Mouse (Mus musculus) lung, embryonic 16.5 days (tissue): ENCODE results near the gene Adcy6. TPM values are rescaled to one million over a fixed set of nuclear protein-coding genes. Genes with fewer than 3 reads are reported as not detected.
A peak's percentile ranks its signal among the peaks of the same experiment; 100 is the strongest.

Experiments used
- ATAC-seq: fragments of 200-750 bp; cut with Nextera tagmentation; 2 replicates; pipeline ENCODE4 v1.8.0; 2017; ENCODE audit warnings: low read depth, mild to moderate bottlenecking, moderate library complexity
- H3K27ac ChIP-seq: fragments of 300-500 bp; sonication (generic); 2 replicates; pipeline ENCODE4 v1.5.1; 2014; ENCODE audit warnings: mild to moderate bottlenecking, control low read depth, low read length
- H3K27me3 ChIP-seq: fragments of 300-500 bp; sonication (generic); 2 replicates; pipeline ENCODE4 v1.6.1; 2014; ENCODE audit warnings: low read depth, low read length, mixed read lengths; ENCODE audit not compliant: control insufficient read depth, insufficient read depth
- H3K36me3 ChIP-seq: fragments of 300-500 bp; sonication (generic); 2 replicates; pipeline ENCODE4 v1.6.1; 2014; ENCODE audit warnings: low read length; ENCODE audit not compliant: control insufficient read depth, insufficient read depth
- H3K4me1 ChIP-seq: fragments of 300-500 bp; sonication (generic); replicated peaks from 2 replicates; pipeline ENCODE4 v1.6.1; 2014; ENCODE audit warnings: low read length, mixed read lengths; ENCODE audit not compliant: control insufficient read depth, insufficient read depth
- H3K4me2 ChIP-seq: fragments of 300-500 bp; sonication (generic); 2 replicates; pipeline ENCODE4 v1.6.1; 2014; ENCODE audit warnings: low read depth, low read length, control low read depth
- H3K4me3 ChIP-seq: fragments of 300-500 bp; sonication (generic); 2 replicates; pipeline ENCODE4 v1.5.1; 2014; ENCODE audit warnings: mild to moderate bottlenecking, low read length, control low read depth
- H3K9ac ChIP-seq: fragments of 300-500 bp; sonication (generic); 2 replicates; pipeline ENCODE4 v1.6.1; 2014; ENCODE audit warnings: low read length, control low read depth
- H3K9me3 ChIP-seq: fragments of 300-500 bp; sonication (generic); 2 replicates; pipeline ENCODE4 v1.6.1; 2016; ENCODE audit warnings: low read length; ENCODE audit not compliant: control insufficient read depth
- WGBS: fragments of 180-500 bp; shearing (Covaris S2); extraction: QIAGEN DNeasy Blood & Tissue Kit; methylation state at CpG from one replicate; pipeline ENCODE4 v1.1.7; 2014; 5-methylcytosine and 5-hydroxymethylcytosine counted together
- polyA plus RNA-seq: library from polyadenylated mRNA; unstranded; fragments of >200 nt; fragmentation: Nextera tagmentation; extraction: Ambion mirVana; gene quantifications from 2 replicates; pipeline ENCODE4 v1.2.1, GENCODE M21; 2015

The Adcy6 gene
- polyA plus RNA-seq, 1 experiment from 2014 or later = 21.7 TPM

DNA sequence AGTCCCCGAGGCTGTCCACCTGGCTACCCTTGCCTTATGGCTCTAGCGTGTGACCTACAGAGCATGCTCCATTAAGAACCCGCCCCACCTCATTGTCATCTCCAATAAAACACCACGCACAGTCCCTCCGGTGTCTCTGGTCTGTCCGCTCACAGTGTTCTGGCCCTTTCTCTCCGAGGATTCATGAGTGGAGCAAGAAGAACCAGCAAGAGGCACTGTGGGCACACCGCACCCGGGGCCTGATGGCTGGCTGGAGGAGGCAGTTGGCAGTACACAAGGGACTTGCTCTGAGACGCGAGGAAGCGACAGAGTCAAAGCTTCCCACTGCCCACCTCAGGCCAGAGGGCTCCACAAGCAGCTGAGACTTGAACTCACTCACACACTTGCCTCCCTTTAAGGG lies 34.5 kb upstream of the Adcy6 start:
- Histone ChIP-seq H3K9me3 (no peaks in the 10 kb centered on the region), H3K4me1 (no peaks in the 10 kb centered on the region), H3K27ac (no peak overlapping the region), H3K4me2 (no peak overlapping the region), H3K4me3 (no peak overlapping the region), H3K27me3 (no peaks in the 10 kb centered on the region), H3K36me3 (peaks cover 55% of the 10 kb centered on the region), H3K9ac (no peak overlapping the region)
- 80% methylated on average over 12 of the region's 12 CpGs for WGBS
- no peak for ATAC-seq

DNA sequence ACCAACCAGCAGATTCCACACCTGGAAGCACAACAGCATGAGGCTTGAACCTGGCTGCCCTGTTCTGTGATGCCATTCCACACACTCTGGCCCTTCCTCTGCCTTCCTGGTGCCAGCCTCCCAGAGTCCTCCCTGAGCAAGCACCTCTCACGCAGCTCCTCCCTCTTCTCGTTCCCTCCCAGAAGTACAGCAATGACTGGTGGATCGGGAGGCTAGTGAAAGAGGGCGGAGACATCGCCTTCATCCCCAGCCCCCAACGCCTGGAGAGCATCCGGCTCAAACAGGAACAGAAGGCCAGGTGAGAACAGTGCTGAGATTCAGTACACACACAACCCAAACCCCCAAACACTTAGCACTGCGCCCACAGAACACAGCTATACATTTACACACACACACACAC lies 30.3 kb upstream of the Adcy6 start:
- Histone ChIP-seq H3K27me3 (peaks cover 4% of the 10 kb centered on the region; the same call in 1 of the 2 replicates), H3K4me1 (peaks cover 8% of the 10 kb centered on the region), H3K27ac (0 out of 2 replicates have a peak overlapping the region, but pooled peaks have one; percentile 22), H3K9ac (no peak overlapping the region), H3K9me3 (no peaks in the 10 kb centered on the region), H3K36me3 (peaks cover 18% of the 10 kb centered on the region; the same call in 1 of the 2 replicates), H3K4me3 (no peak overlapping the region), H3K4me2 (no peak overlapping the region)
- ATAC-seq = peak; percentile 78
- 27% methylated on average over 8 of the region's 8 CpGs for WGBS

DNA sequence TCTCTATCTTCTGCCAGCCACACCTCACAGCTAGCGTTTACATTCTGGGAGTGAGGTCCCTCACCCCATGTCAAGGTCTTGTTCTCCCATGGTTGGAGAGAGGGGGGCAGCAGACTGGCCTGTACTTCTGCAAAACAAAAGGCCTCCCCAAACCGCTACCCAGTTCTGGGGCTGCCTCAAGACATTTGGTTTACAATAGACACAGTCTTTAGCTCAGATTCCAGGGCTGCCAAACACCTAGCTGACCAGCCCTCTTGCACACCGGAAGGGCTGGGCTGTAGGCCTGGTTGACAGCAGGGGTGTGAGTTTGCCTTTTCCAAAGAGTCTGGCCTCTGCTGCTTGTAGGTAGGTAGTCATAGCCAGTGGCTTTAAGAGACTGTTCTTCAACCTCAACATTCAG lies 27.3 kb upstream of the Adcy6 start:
- peaks cover 19% of the 10 kb centered on the region for H3K27me3 ChIP-seq
- WGBS = 54% methylated on average over 3 of the region's 3 CpGs
- H3K27ac ChIP-seq = no peak overlapping the region
- H3K36me3 ChIP-seq = peaks cover 7% of the 10 kb centered on the region; the same call in 1 of the 2 replicates
- peaks cover 21% of the 10 kb centered on the region for H3K4me1 ChIP-seq
- no peak overlapping the region for H3K4me2 ChIP-seq
- H3K9me3 ChIP-seq = no peaks in the 10 kb centered on the region
- no peak for ATAC-seq
- H3K4me3 ChIP-seq = no peak overlapping the region
- no peak overlapping the region for H3K9ac ChIP-seq

DNA sequence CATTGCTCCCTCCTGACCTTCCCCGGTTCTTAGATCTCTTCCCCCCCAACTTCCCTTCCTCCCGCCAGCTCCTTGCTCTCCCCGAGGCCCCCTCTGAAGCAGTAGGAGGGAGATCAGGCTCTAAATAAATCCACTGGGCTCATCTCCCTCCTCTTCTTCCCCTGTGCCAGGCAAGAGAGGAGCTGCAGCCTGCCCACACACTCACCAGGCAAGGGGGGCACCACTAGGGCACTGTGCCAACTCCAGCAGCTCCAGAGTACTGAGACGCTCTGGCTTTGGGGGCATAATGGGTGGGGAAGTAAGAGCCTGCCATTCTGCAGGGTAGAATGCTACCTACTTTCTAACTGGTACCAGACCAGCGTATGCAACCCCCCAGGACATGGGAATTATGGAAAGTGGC lies 26.6 kb upstream of the Adcy6 start:
- Histone ChIP-seq H3K4me3 (no peak overlapping the region), H3K27ac (no peak overlapping the region), H3K4me1 (peaks cover 26% of the 10 kb centered on the region), H3K4me2 (no peak overlapping the region), H3K9me3 (no peaks in the 10 kb centered on the region), H3K36me3 (0 out of 2 replicates have a peak, but pooled peaks cover 3% of the 10 kb centered on the region), H3K27me3 (peaks cover 19% of the 10 kb centered on the region), H3K9ac (no peak overlapping the region)
- ATAC-seq = no peak
- WGBS = 58% methylated on average over 5 of the region's 5 CpGs

DNA sequence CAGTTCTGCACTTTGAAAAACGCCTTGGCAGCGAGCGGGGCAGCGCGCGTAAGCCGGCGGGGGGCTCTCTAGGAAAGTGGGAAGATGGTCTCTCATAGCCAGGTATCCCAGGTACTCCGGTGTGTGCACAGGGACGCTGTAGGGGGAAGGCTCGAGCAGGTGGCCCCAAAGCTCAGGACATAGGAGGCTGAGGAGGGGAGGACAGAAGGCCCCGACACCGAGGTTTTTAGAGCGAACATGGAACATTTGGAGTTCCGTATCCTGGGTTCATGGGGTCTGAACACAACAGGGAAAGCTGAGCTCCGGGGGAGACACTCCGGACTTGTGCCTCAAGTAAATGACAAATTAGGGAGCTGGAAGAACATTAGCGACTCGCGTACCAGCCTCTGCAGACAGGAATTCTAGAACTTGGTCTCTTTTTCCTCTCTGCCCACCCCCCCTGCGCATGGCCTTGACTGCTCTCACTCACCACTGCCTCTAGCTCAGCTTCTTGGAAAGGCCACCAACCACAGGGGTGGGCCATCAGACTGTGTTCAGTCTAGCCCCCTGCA lies 25.5 kb upstream of the Adcy6 start:
- no peaks in the 10 kb centered on the region for H3K36me3 ChIP-seq
- peak overlapping the region; percentile 84 for H3K9ac ChIP-seq
- 2% methylated on average over 21 of the region's 21 CpGs for WGBS
- peaks cover 29% of the 10 kb centered on the region for H3K4me1 ChIP-seq
- peaks cover 24% of the 10 kb centered on the region for H3K27me3 ChIP-seq
- peak overlapping the region; percentile 81 for H3K4me3 ChIP-seq
- H3K27ac ChIP-seq = no peak overlapping the region
- ATAC-seq = no peak
- H3K9me3 ChIP-seq = no peaks in the 10 kb centered on the region
- peak overlapping the region; percentile 95 for H3K4me2 ChIP-seq

DNA sequence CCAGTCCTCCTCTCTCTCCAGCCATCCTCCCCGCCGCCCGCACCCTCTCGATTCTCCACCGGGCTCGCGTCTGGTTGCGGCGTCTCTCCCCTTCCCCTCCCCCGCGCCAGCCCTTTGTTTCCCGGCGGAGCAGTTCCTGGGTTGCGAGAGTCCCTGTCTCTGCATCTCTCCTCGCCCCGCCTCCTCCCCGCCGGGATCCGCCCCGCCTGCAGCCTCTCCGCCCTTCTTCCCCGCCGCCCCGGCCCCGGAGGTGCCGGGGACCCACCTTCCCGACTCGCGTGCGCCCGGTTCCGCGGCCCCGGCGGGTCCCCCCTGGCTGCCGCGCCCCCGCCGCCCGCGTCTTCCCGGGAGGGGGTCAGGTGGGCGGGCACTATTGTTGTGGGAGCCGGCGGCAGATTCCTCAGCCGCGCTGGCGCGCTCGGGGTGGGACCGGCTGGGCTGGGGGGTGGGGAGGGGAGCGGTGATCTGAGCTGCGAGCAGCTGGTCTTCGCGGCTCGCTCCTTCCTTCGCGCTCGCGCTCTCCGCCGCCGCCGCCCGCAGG lies 24.7 kb upstream of the Adcy6 start:
- Histone ChIP-seq H3K36me3 (no peaks in the 10 kb centered on the region), H3K9me3 (no peaks in the 10 kb centered on the region), H3K9ac (peak overlapping the region; percentile 84), H3K4me2 (peak overlapping the region; percentile 95), H3K27ac (peak overlapping the region; percentile 60), H3K4me1 (peaks cover 32% of the 10 kb centered on the region), H3K27me3 (peaks cover 24% of the 10 kb centered on the region), H3K4me3 (peak overlapping the region; percentile 81)
- under 1% methylated on average over 51 of the region's 65 CpGs for WGBS
- peak; percentile 68 for ATAC-seq

DNA sequence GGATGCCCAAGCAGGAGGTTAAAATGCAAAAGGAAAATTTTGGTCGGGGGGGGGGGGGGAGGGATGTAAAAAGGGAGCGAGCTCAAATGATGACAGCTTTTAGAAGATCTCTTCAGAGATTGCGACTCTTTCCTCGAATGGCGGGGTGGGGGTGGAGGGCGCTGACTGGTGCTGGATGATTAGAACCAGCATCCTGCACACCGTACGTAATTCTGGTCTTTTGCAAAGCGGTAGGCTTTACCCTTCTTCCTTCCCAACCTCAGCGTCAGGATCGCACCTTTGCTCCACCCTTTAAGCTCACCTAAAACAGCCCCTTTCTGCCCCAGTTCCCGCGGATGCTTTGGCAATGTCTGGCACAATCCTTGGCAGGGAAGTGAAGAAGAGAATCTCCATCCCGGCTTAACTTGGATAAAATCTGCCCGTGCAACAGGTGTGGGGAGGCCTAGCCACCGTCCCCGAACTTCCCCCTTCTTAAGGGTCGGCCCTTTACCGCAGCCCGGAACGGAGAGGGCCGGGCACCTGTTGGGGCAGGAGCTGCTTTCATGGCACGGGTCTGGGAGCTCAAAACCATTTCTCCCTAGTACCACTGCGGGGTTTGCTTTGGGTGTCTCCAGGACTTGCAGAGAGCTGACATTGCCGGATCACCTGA lies 24.1 kb upstream of the Adcy6 start:
- H3K4me2 ChIP-seq = peak overlapping the region; percentile 95
- peaks cover 34% of the 10 kb centered on the region for H3K4me1 ChIP-seq
- H3K27ac ChIP-seq = peak overlapping the region; percentile 23; the same call in 1 of the 2 replicates
- H3K4me3 ChIP-seq = peak overlapping the region; percentile 81
- no peaks in the 10 kb centered on the region for H3K9me3 ChIP-seq
- under 1% methylated on average over 24 of the region's 25 CpGs for WGBS
- no peaks in the 10 kb centered on the region for H3K36me3 ChIP-seq
- ATAC-seq = no peak; the same call in 1 of the 2 replicates
- H3K9ac ChIP-seq = peak overlapping the region; percentile 84
- peaks cover 24% of the 10 kb centered on the region for H3K27me3 ChIP-seq

DNA sequence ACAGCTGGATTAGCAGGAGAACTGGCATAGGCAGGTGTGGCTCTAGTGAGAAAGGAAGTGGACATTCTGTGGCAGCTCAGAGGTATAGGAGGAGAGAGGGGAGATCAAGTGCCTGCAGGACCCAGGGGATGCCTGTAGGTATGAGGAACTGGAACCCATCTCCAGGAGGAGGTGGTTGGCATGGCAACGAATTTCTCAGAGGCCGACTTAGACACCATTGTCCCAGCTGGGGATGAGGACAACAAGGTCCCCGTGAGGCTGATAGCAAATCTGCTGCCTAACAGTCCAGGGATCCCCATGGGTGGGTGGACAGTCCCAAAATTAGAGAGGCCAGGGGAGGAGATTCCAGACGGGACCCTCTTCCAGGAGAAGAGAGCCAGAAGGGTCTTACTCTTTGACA lies 23.0 kb upstream of the Adcy6 start:
- Histone ChIP-seq H3K9ac (no peak overlapping the region), H3K4me1 (peaks cover 37% of the 10 kb centered on the region), H3K4me2 (peak overlapping the region; percentile 65), H3K36me3 (no peaks in the 10 kb centered on the region), H3K4me3 (peak overlapping the region; percentile 53), H3K27me3 (peaks cover 24% of the 10 kb centered on the region), H3K9me3 (no peaks in the 10 kb centered on the region), H3K27ac (no peak overlapping the region)
- 4% methylated on average over 4 of the region's 4 CpGs for WGBS
- no peak for ATAC-seq

DNA sequence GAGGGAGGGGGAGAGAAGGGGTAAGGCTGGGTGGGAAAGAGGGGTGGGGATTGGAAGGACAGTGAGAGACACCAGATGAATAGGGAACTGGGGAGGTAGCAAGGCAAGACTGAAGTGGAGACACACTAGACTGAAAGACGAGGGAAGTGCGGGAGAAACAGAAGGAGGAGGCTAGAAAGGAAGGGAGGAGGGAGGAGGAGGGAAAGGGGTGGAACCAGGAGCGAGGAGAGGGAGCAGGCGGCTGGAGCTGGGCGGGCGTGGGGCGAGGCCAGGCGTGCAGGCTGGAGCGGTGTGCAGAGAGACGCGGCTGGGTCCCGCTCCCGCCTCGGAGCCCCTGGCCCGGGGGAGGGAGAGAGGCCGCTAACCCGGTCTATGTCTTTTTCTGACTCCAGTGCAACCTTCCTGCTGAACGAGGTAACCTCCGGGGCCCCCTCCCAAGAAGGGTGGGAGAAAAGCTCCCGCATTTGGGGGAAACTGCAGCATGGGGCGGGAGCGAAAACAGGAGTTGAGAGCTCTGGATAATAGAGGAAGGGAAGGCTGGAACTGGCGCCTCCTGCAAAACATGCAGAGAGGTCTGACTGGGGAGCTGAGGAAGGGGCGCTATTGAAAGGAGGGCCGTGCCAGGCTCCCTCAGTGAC lies 22.4 kb upstream of the Adcy6 start:
- H3K9ac ChIP-seq = peak overlapping the region; percentile 66
- no peaks in the 10 kb centered on the region for H3K9me3 ChIP-seq
- 0% methylated on average over 25 of the region's 25 CpGs for WGBS
- no peak overlapping the region for H3K27ac ChIP-seq
- H3K4me3 ChIP-seq = peak overlapping the region; percentile 53
- peaks cover 37% of the 10 kb centered on the region for H3K4me1 ChIP-seq
- H3K4me2 ChIP-seq = peak overlapping the region; percentile 65
- ATAC-seq = peak; percentile 78
- no peaks in the 10 kb centered on the region for H3K36me3 ChIP-seq
- peaks cover 24% of the 10 kb centered on the region for H3K27me3 ChIP-seq
